Mouse (Mus musculus) intestine, postnatal 0 days (tissue): ENCODE results near the gene Gpank1. TPM values are rescaled to one million over a fixed set of nuclear protein-coding genes. Genes with fewer than 3 reads are reported as not detected.

ENCODE experiments used
- ATAC-seq: fragments of 200-750 bp; cut with Nextera tagmentation; 2 replicates; pipeline ENCODE4 v1.8.0; 2017; ENCODE audit warnings: mild to moderate bottlenecking, moderate TSS enrichment, moderate library complexity
- H3K27ac ChIP-seq: fragments of 300-500 bp; sonication (generic); 2 replicates; pipeline ENCODE4 v1.5.1; 2014; ENCODE audit warnings: mild to moderate bottlenecking, low read depth, low read length, moderate library complexity
- H3K27me3 ChIP-seq: fragments of 300-500 bp; sonication (generic); replicated peaks from 2 replicates; pipeline ENCODE4 v1.6.1; 2014; ENCODE audit warnings: low read length, mixed read lengths; ENCODE audit not compliant: control insufficient read depth, insufficient read depth
- H3K36me3 ChIP-seq: fragments of 300-500 bp; sonication (generic); 2 replicates; pipeline ENCODE4 v1.6.1; 2014; ENCODE audit warnings: mild to moderate bottlenecking, moderate library complexity; ENCODE audit not compliant: control insufficient read depth, insufficient read depth
- H3K4me1 ChIP-seq: fragments of 300-500 bp; sonication (generic); replicated peaks from 2 replicates; pipeline ENCODE4 v1.6.1; 2014; ENCODE audit warnings: antibody characterized with exemption, low read length, mixed read lengths; ENCODE audit not compliant: control insufficient read depth, insufficient read depth
- H3K4me2 ChIP-seq: fragments of 300-500 bp; sonication (generic); replicated peaks from 2 replicates; pipeline ENCODE4 v1.6.1; 2014; ENCODE audit warnings: low read depth, mild to moderate bottlenecking, moderate library complexity
- H3K4me3 ChIP-seq: fragments of 300-500 bp; sonication (generic); 2 replicates; pipeline ENCODE4 v1.5.1; 2014; ENCODE audit warnings: low read depth, low read length
- H3K9ac ChIP-seq: fragments of 300-500 bp; sonication (generic); 2 replicates; pipeline ENCODE4 v1.6.1; 2014; ENCODE audit warnings: mild to moderate bottlenecking, low read depth, low read length
- H3K9me3 ChIP-seq: fragments of 300-500 bp; sonication (generic); 2 replicates; pipeline ENCODE4 v1.6.1; 2016; ENCODE audit warnings: mixed run types; ENCODE audit not compliant: control insufficient read depth
- CTCF ChIP-seq: sonication (generic); IDR thresholded peaks from 2 replicates; pipeline ENCODE4 v1.5.1; 2016; ENCODE audit warnings: low read depth, mild to moderate bottlenecking, control low read depth, antibody characterized with exemption, moderate library complexity
- WGBS: fragments of 180-500 bp; shearing (Covaris S2); extraction: QIAGEN DNeasy Blood & Tissue Kit; methylation state at CpG from one replicate; pipeline ENCODE4 v1.1.7; 2014; 5-methylcytosine and 5-hydroxymethylcytosine counted together
- polyA plus RNA-seq: library from polyadenylated mRNA; unstranded; fragments of >200 nt; fragmentation: Nextera tagmentation; extraction: Ambion mirVana; gene quantifications from 2 replicates; pipeline ENCODE4 v1.2.1, GENCODE M21; 2015

The Gpank1 gene
- polyA plus RNA-seq, 1 experiment from 2014 or later: 15.0 TPM

GRCm38 (mm10) chr17:35154616-35155015, 33.4 kb downstream of the Gpank1 start:
- peaks cover 97% of the 10 kb centered on the region for H3K36me3 ChIP-seq
- no peaks in the 10 kb centered on the region for H3K9me3 ChIP-seq
- H3K27me3 ChIP-seq: no peaks in the 10 kb centered on the region
- no peak overlapping the region for H3K9ac ChIP-seq
- WGBS: 82% methylated on average over 7 of the region's 7 CpGs
- H3K27ac ChIP-seq: no peak overlapping the region; the same call in 1 of the 2 replicates
- ATAC-seq: no peak
- no peak overlapping the region for H3K4me3 ChIP-seq
- no peak for TF ChIP-seq CTCF
- H3K4me1 ChIP-seq: no peaks in the 10 kb centered on the region
- H3K4me2 ChIP-seq: no peak overlapping the region

DNA sequence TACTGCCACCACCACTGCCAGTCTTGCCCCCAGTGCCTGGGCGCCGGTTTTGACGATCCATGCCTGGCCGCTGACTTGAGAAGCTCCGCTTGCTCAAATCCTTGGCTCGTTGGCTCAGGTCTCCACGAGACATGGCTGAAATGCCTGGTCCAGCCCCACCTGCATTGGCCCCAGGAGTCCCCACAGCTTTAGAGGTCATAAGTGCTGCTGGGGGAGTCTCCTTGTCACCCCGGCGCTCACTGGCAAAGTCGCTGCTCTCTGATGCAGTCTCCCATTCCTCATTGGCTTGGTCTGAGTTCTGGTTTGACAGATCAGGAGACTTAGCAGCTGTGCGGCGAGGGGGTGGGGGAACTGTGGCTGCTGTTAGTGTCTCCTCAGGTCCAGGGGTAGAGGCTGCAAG, 34.2 kb downstream of the Gpank1 start:
- H3K4me3 ChIP-seq: no peak overlapping the region
- no peaks in the 10 kb centered on the region for H3K27me3 ChIP-seq
- H3K36me3 ChIP-seq: peaks cover 97% of the 10 kb centered on the region
- no peak overlapping the region for H3K27ac ChIP-seq
- H3K9me3 ChIP-seq: no peaks in the 10 kb centered on the region
- 91% methylated on average over 12 of the region's 12 CpGs for WGBS
- ATAC-seq: no peak
- H3K9ac ChIP-seq: no peak overlapping the region
- H3K4me1 ChIP-seq: no peaks in the 10 kb centered on the region
- H3K4me2 ChIP-seq: no peak overlapping the region
- TF ChIP-seq CTCF: no peak

DNA sequence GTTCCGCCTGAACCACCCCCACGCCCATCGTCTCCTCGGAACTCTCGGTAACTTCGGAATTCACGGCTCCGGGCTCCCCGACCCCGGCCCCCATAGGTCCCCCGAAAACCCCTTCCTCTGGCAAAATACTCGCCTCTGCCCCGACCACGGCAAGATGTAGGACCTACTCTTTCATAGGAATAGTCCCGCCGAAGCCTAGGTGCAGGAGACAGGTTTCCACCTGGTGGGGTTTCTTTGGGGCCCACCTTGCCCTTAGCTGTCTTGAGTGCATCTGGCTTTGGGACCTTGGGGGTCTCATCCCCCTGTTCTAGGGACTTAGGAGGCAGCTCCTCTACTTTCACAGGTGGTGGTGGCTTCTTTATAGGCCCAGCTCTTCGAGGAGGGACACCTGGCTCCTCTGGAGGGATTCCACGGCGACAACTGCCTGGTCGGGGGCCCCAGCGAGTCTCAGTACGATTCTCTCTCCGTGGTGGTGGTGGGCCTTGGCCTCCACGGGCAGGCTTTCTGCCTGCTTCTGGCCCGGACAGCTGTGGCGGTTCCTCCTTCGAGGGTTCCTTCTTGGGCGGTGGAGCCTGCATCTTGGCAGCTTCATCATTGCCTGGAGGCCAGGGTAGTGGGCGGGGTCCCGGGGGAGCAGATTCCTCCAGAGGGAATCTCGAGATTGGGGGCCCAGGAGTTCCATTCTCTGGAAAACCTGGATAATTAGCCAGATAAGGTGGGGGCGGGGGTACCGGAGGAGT, 35.4 kb downstream of the Gpank1 start:
- Histone ChIP-seq H3K4me2 (no peak overlapping the region), H3K27me3 (no peaks in the 10 kb centered on the region), H3K36me3 (peaks cover 99% of the 10 kb centered on the region), H3K27ac (no peak overlapping the region), H3K4me3 (no peak overlapping the region), H3K9me3 (no peaks in the 10 kb centered on the region), H3K4me1 (no peaks in the 10 kb centered on the region), H3K9ac (no peak overlapping the region)
- no peak for ATAC-seq
- 86% methylated on average over 33 of the region's 33 CpGs for WGBS
- TF ChIP-seq CTCF: no peak

DNA sequence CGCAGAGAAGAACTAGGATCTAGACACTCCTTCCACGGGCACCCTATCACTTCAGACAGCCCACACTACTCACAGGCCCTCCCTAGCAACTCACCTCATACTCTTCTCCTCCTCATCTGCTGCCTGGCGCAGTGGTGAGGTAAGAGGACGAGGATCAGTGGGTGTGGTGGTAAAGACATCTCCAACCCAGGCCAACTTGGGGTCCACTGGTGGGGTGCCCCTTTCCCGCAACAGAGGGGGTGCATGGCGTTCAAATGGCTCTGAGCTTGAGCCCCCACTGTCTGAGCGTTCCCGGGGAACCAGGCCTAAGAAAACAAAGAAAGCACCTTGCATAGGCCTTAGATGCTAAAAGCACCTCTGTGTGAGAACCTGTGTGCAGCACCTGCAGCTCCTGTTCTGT, 36.0 kb downstream of the Gpank1 start:
- 92% methylated on average over 8 of the region's 8 CpGs for WGBS
- no peaks in the 10 kb centered on the region for H3K27me3 ChIP-seq
- H3K36me3 ChIP-seq: peaks cover 100% of the 10 kb centered on the region
- H3K4me2 ChIP-seq: no peak overlapping the region
- TF ChIP-seq CTCF: no peak
- H3K9ac ChIP-seq: no peak overlapping the region
- no peaks in the 10 kb centered on the region for H3K4me1 ChIP-seq
- no peak for ATAC-seq
- H3K4me3 ChIP-seq: no peak overlapping the region
- H3K27ac ChIP-seq: no peak overlapping the region
- H3K9me3 ChIP-seq: no peaks in the 10 kb centered on the region

DNA sequence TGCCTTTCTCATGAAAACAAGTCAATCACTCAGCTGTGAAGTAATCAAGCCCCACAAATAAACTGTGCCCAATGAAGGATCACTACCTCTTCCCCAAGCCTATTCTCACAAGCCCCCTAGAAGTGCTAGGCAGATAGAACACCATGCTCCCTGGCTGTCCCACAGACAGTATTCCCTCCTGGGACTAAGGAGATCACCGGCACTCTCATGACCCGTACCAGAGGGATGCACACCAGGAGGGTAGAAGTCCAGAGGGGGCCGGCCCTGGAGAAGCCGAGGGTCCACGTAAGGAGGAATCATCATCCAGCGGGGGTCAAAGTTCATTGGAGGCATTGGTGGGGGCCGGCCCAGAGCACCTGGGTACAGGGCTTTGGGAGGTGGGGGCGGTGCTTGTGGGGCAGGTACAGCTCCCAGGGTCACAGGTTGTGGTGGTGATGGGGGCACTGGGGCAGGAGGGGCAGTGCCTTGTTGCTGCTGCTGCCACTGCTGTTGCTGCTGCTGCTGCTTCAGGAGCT, 36.5 kb downstream of the Gpank1 start:
- no peaks in the 10 kb centered on the region for H3K27me3 ChIP-seq
- no peak for TF ChIP-seq CTCF
- no peak overlapping the region for H3K9ac ChIP-seq
- H3K4me1 ChIP-seq: no peaks in the 10 kb centered on the region; the same call in 1 of the 2 replicates
- no peak overlapping the region for H3K27ac ChIP-seq
- H3K4me3 ChIP-seq: no peak overlapping the region
- H3K9me3 ChIP-seq: no peaks in the 10 kb centered on the region
- WGBS: 84% methylated on average over 8 of the region's 8 CpGs
- ATAC-seq: no peak
- peaks cover 96% of the 10 kb centered on the region for H3K36me3 ChIP-seq
- no peak overlapping the region for H3K4me2 ChIP-seq

DNA sequence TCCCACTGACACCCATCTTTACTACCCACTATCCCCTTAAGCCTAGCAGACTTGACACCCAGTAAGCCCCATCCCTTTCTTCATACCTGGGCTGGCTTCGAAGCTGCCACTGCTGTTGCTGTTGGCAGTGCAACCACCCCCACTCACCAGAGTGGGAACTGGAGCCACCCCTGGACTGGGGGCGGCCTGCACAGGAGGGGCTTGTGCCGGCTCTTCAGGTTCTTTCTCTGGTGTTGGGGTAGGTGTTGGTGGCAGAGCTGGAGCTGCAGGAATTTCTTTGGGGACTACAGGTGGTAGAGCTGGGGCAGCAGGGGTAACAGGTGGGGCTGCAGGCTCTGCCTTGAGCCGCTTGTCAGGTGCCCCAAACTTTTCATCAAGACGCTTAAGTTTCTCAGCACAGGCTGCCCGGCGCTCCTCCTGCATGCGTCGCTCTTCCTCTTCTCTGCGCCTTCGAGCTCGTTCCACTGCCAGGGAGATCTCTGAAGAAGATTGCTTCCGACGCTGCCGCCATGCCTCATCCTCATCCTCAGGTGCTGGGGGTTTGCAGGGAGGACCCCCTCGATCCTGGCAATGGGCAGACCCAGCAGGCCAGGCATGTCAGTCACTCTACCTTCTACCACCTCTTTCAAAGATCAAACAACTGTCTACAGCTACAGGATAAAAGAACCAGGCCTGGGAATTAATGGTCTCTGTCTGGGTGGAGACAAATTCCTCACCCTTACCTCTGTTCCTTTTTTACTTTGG, 37.8 kb downstream of the Gpank1 start:
- no peak overlapping the region for H3K9ac ChIP-seq
- no peak for TF ChIP-seq CTCF
- H3K4me2 ChIP-seq: no peak overlapping the region
- peaks cover 4% of the 10 kb centered on the region; the same call in 1 of the 2 replicates for H3K4me1 ChIP-seq
- no peak overlapping the region for H3K27ac ChIP-seq
- no peak overlapping the region for H3K4me3 ChIP-seq
- H3K9me3 ChIP-seq: no peaks in the 10 kb centered on the region
- H3K27me3 ChIP-seq: no peaks in the 10 kb centered on the region
- peaks cover 82% of the 10 kb centered on the region for H3K36me3 ChIP-seq
- no peak for ATAC-seq
- 92% methylated on average over 16 of the region's 16 CpGs for WGBS
